Mouse (Mus musculus) macrophage (primary cell): ENCODE results near the gene Cdk2ap2. TPM values are rescaled to one million over a fixed set of nuclear protein-coding genes. Genes with fewer than 3 reads are reported as not detected.

Experiments
- polyA plus RNA-seq: library from polyadenylated mRNA; stranded (reverse); fragments of 250-400 nt; gene quantifications from 3 replicates; pipeline ENCODE4 v1.2.4, GENCODE M21; 2018; ENCODE audit warnings: inconsistent platforms

Cdk2ap2 gene
- polyA plus RNA-seq, 1 experiment from 2014 or later = 16.7 TPM

Other genes with a start within 250 kb of the Cdk2ap2 start
- 11.1 to 17.8 TPM (median 15.8 TPM) in 3 replicates for gene Chka, start 245.4 kb upstream of the Cdk2ap2 start, polyA plus RNA-seq
- 359 to 665 TPM (median 410 TPM) in 3 replicates for gene Tcirg1, start 190.0 kb upstream of the Cdk2ap2 start, polyA plus RNA-seq
- 65.9 to 103 TPM (median 95.7 TPM) in 3 replicates for gene Ndufs8, start 184.4 kb upstream of the Cdk2ap2 start, polyA plus RNA-seq
- gene Aldh3b1, start 167.4 kb upstream of the Cdk2ap2 start, polyA plus RNA-seq = 57.7 to 77.8 TPM (median 67.9 TPM) in 3 replicates
- 421 to 814 TPM (median 651 TPM) in 3 replicates for gene Unc93b1, start 162.0 kb upstream of the Cdk2ap2 start, polyA plus RNA-seq
- gene Aldh3b3, start 138.5 kb upstream of the Cdk2ap2 start, polyA plus RNA-seq = not detected in 3 replicates
- not detected in 3 replicates for gene Aldh3b2, start 124.9 kb upstream of the Cdk2ap2 start, polyA plus RNA-seq
- 0.47 to 0.60 TPM (median 0.47 TPM) in 3 replicates for gene Acy3, start 110.6 kb upstream of the Cdk2ap2 start, polyA plus RNA-seq
- not detected in 3 replicates for gene Tbx10, start 104.4 kb upstream of the Cdk2ap2 start, polyA plus RNA-seq
- gene Nudt8, start 96.6 kb upstream of the Cdk2ap2 start, polyA plus RNA-seq = 6.9 to 10.7 TPM (median 7.0 TPM) in 3 replicates
- gene Gm49405, start 96.6 kb upstream of the Cdk2ap2 start, polyA plus RNA-seq = 0.07 to 0.19 TPM (median 0.13 TPM) in 3 replicates
- 0.20 to 0.33 TPM in 2 of 3 replicates, not detected in the other for gene Doc2g, start 93.9 kb upstream of the Cdk2ap2 start, polyA plus RNA-seq
- gene Ndufv1, start 84.4 kb upstream of the Cdk2ap2 start, polyA plus RNA-seq = 35.8 to 43.3 TPM (median 39.0 TPM) in 3 replicates
- 6.2 to 20.1 TPM (median 8.6 TPM) in 3 replicates for gene Gstp1, start 59.2 kb upstream of the Cdk2ap2 start, polyA plus RNA-seq
- not detected in 3 replicates for gene Gstp2, start 51.2 kb upstream of the Cdk2ap2 start, polyA plus RNA-seq
- not detected in 3 replicates for gene Gstp3, start 37.6 kb upstream of the Cdk2ap2 start, polyA plus RNA-seq
- not detected in 3 replicates for gene Cabp2, start 15.6 kb upstream of the Cdk2ap2 start, polyA plus RNA-seq
- gene Pitpnm1, start 2.8 kb downstream of the Cdk2ap2 start, polyA plus RNA-seq = 12.8 to 30.4 TPM (median 14.2 TPM) in 3 replicates
- gene Aip, start 28.7 kb downstream of the Cdk2ap2 start, polyA plus RNA-seq = 80.9 to 169 TPM (median 84.6 TPM) in 3 replicates
- gene Gpr152, start 42.6 kb downstream of the Cdk2ap2 start, polyA plus RNA-seq = not detected in 3 replicates
- gene Cabp4, start 46.9 kb downstream of the Cdk2ap2 start, polyA plus RNA-seq = not detected in 3 replicates
- 252 to 368 TPM (median 357 TPM) in 3 replicates for gene Coro1b, start 51.4 kb downstream of the Cdk2ap2 start, polyA plus RNA-seq
- 0.28 to 0.53 TPM (median 0.41 TPM) in 3 replicates for gene Ptprcap, start 56.4 kb downstream of the Cdk2ap2 start, polyA plus RNA-seq
- gene Rps6kb2, start 66.2 kb downstream of the Cdk2ap2 start, polyA plus RNA-seq = 13.6 to 29.6 TPM (median 18.4 TPM) in 3 replicates
- gene Carns1, start 78.3 kb downstream of the Cdk2ap2 start, polyA plus RNA-seq = 0.62 to 1.00 TPM (median 0.77 TPM) in 3 replicates
- gene Tbc1d10c, start 94.1 kb downstream of the Cdk2ap2 start, polyA plus RNA-seq = 0.25 to 0.60 TPM (median 0.41 TPM) in 3 replicates
- gene Ppp1ca, start 94.9 kb downstream of the Cdk2ap2 start, polyA plus RNA-seq = 375 to 413 TPM (median 395 TPM) in 3 replicates
- 16.0 to 22.9 TPM (median 16.7 TPM) in 3 replicates for gene Rad9a, start 104.5 kb downstream of the Cdk2ap2 start, polyA plus RNA-seq
- gene Clcf1, start 117.1 kb downstream of the Cdk2ap2 start, polyA plus RNA-seq = 0.10 to 0.21 TPM (median 0.17 TPM) in 3 replicates
- gene AC109138.7, start 117.2 kb downstream of the Cdk2ap2 start, polyA plus RNA-seq = not detected in 3 replicates
- gene Pold4, start 134.7 kb downstream of the Cdk2ap2 start, polyA plus RNA-seq = 33.8 to 76.3 TPM (median 47.8 TPM) in 3 replicates
- 32.6 to 83.1 TPM (median 36.6 TPM) in 3 replicates for gene Ssh3, start 172.0 kb downstream of the Cdk2ap2 start, polyA plus RNA-seq
- 3.2 to 8.1 TPM (median 5.6 TPM) in 3 replicates for gene Ankrd13d, start 186.0 kb downstream of the Cdk2ap2 start, polyA plus RNA-seq
- gene Grk2, start 209.0 kb downstream of the Cdk2ap2 start, polyA plus RNA-seq = 131 to 143 TPM (median 139 TPM) in 3 replicates